Mouse (Mus musculus): ENCODE data around the gene 4930502E18Rik. TPM values are rescaled to one million over a fixed set of nuclear protein-coding genes. Genes with fewer than 3 reads are reported as not detected.
"Not testable (repeated sequence)": the region's sequence is repeated elsewhere in the genome, so short reads cannot be mapped to it uniquely, and the experiment has no call there.

Gene 4930502E18Rik
- not detected in 2 replicates for total RNA-seq (2017)

GRCm38 (mm10) chrX:53724596-53724995, at the start of gene 4930502E18Rik:
4930502E18Rik (plus strand) TSS chrX:53724826.
- no peak for ATAC-seq (replicated peaks in 1 of 2; ENCODE audit: insufficient read depth in 1 of 2, low FRiP score in 2 of 2, low TSS enrichment in 1 of 2, low read depth in 1 of 2, poor library complexity in 2 of 2, severe bottlenecking in 2 of 2)

GRCm38 (mm10) chrX:53676943-53677342, 47.7 kb upstream of the 4930502E18Rik start:
- peak; percentile 42 to 59; a peak in 2 of 4 replicates for ATAC-seq (replicated peaks in 1 of 2; ENCODE audit: insufficient read depth in 1 of 2, low FRiP score in 2 of 2, low TSS enrichment in 1 of 2, low read depth in 1 of 2, poor library complexity in 2 of 2, severe bottlenecking in 2 of 2)

- not testable (repeated sequence) for ATAC-seq (replicated peaks in 1 of 2; ENCODE audit: insufficient read depth in 1 of 2, low FRiP score in 2 of 2, low TSS enrichment in 1 of 2, low read depth in 1 of 2, poor library complexity in 2 of 2, severe bottlenecking in 2 of 2)
Observed at GRCm38 (mm10) chrX:53682650-53683049, 42.0 kb upstream of the 4930502E18Rik start.

GRCm38 (mm10) chrX:53684676-53685075, 40.0 kb upstream of the 4930502E18Rik start:
- not testable (repeated sequence) for ATAC-seq (replicated peaks in 1 of 2; ENCODE audit: insufficient read depth in 1 of 2, low FRiP score in 2 of 2, low TSS enrichment in 1 of 2, low read depth in 1 of 2, poor library complexity in 2 of 2, severe bottlenecking in 2 of 2)

- ATAC-seq (replicated peaks in 1 of 2; ENCODE audit: insufficient read depth in 1 of 2, low FRiP score in 2 of 2, low TSS enrichment in 1 of 2, low read depth in 1 of 2, poor library complexity in 2 of 2, severe bottlenecking in 2 of 2): no peak
Observed at GRCm38 (mm10) chrX:53692065-53692464, 32.6 kb upstream of the 4930502E18Rik start.

GRCm38 (mm10) chrX:53693141-53693540, 31.5 kb upstream of the 4930502E18Rik start:
- ATAC-seq (replicated peaks in 1 of 2; ENCODE audit: insufficient read depth in 1 of 2, low FRiP score in 2 of 2, low TSS enrichment in 1 of 2, low read depth in 1 of 2, poor library complexity in 2 of 2, severe bottlenecking in 2 of 2): no peak

GRCm38 (mm10) chrX:53694008-53694777, 30.4 kb upstream of the 4930502E18Rik start:
- no peak for ATAC-seq (replicated peaks in 1 of 2; ENCODE audit: insufficient read depth in 1 of 2, low FRiP score in 2 of 2, low TSS enrichment in 1 of 2, low read depth in 1 of 2, poor library complexity in 2 of 2, severe bottlenecking in 2 of 2)

GRCm38 (mm10) chrX:53699225-53699624, 25.4 kb upstream of the 4930502E18Rik start:
- no peak for ATAC-seq (replicated peaks in 1 of 2; ENCODE audit: insufficient read depth in 1 of 2, low FRiP score in 2 of 2, low TSS enrichment in 1 of 2, low read depth in 1 of 2, poor library complexity in 2 of 2, severe bottlenecking in 2 of 2)

- no peak for ATAC-seq (replicated peaks in 1 of 2; ENCODE audit: insufficient read depth in 1 of 2, low FRiP score in 2 of 2, low TSS enrichment in 1 of 2, low read depth in 1 of 2, poor library complexity in 2 of 2, severe bottlenecking in 2 of 2)
Observed at GRCm38 (mm10) chrX:53702673-53703072, 22.0 kb upstream of the 4930502E18Rik start.

- no peak for ATAC-seq (replicated peaks in 1 of 2; ENCODE audit: insufficient read depth in 1 of 2, low FRiP score in 2 of 2, low TSS enrichment in 1 of 2, low read depth in 1 of 2, poor library complexity in 2 of 2, severe bottlenecking in 2 of 2)
Observed at GRCm38 (mm10) chrX:53715942-53716322, 8.7 kb upstream of the 4930502E18Rik start.

- peak; percentile 56 to 82 for ATAC-seq (replicated peaks in 1 of 2; ENCODE audit: insufficient read depth in 1 of 2, low FRiP score in 2 of 2, low TSS enrichment in 1 of 2, low read depth in 1 of 2, poor library complexity in 2 of 2, severe bottlenecking in 2 of 2)
Observed at GRCm38 (mm10) chrX:53716323-53717182, 8.1 kb upstream of the 4930502E18Rik start.

GRCm38 (mm10) chrX:53728967-53729366, 4.3 kb downstream of the 4930502E18Rik start:
- ATAC-seq (replicated peaks in 1 of 2; ENCODE audit: insufficient read depth in 1 of 2, low FRiP score in 2 of 2, low TSS enrichment in 1 of 2, low read depth in 1 of 2, poor library complexity in 2 of 2, severe bottlenecking in 2 of 2): no peak

- no peak for ATAC-seq (replicated peaks in 1 of 2; ENCODE audit: insufficient read depth in 1 of 2, low FRiP score in 2 of 2, low TSS enrichment in 1 of 2, low read depth in 1 of 2, poor library complexity in 2 of 2, severe bottlenecking in 2 of 2)
Observed at GRCm38 (mm10) chrX:53752851-53753250, 28.2 kb downstream of the 4930502E18Rik start.

- ATAC-seq (replicated peaks in 1 of 2; ENCODE audit: insufficient read depth in 1 of 2, low FRiP score in 2 of 2, low TSS enrichment in 1 of 2, low read depth in 1 of 2, poor library complexity in 2 of 2, severe bottlenecking in 2 of 2): no peak
Observed at GRCm38 (mm10) chrX:53757736-53758135, 33.1 kb downstream of the 4930502E18Rik start, which contains the start of gene 1700013H16Rik. 1700013H16Rik (minus strand) TSS chrX:53757831.

GRCm38 (mm10) chrX:53776276-53776675, 51.6 kb downstream of the 4930502E18Rik start, which contains the start of gene Zfp36l3:
Zfp36l3 (minus strand) TSS chrX:53776394.
- ATAC-seq (replicated peaks in 1 of 2; ENCODE audit: insufficient read depth in 1 of 2, low FRiP score in 2 of 2, low TSS enrichment in 1 of 2, low read depth in 1 of 2, poor library complexity in 2 of 2, severe bottlenecking in 2 of 2): no peak

All from hematopoietic stem cell, adult 5-6 weeks (primary cell).